Mouse (Mus musculus) stomach, embryonic 14.5 days (tissue): ENCODE measurements around the gene Slc46a1. TPM values are rescaled to one million over a fixed set of nuclear protein-coding genes. Genes with fewer than 3 reads are reported as not detected.

Experiments used
- ATAC-seq: fragments of 200-750 bp; cut with Nextera tagmentation; 2 replicates; pipeline ENCODE4 v1.8.0; 2017; ENCODE audit warnings: low read depth, moderate TSS enrichment; ENCODE audit not compliant: insufficient number of reproducible peaks, insufficient read depth, low FRiP score
- H3K27ac ChIP-seq: fragments of 300-500 bp; sonication (generic); 2 replicates; pipeline ENCODE4 v1.5.1; 2014; ENCODE audit warnings: mild to moderate bottlenecking, low read length, moderate library complexity, mixed read lengths
- H3K27me3 ChIP-seq: fragments of 300-500 bp; sonication (generic); 2 replicates; pipeline ENCODE4 v1.6.1; 2014; ENCODE audit warnings: low read length, control low read depth, mixed read lengths; ENCODE audit not compliant: control insufficient read depth, insufficient read depth
- H3K36me3 ChIP-seq: fragments of 300-500 bp; sonication (generic); 2 replicates; pipeline ENCODE4 v1.6.1; 2014; ENCODE audit warnings: mild to moderate bottlenecking, control low read depth, low read length, moderate library complexity, mixed read lengths; ENCODE audit not compliant: control insufficient read depth, insufficient read depth
- H3K4me1 ChIP-seq: fragments of 300-500 bp; sonication (generic); 2 replicates; pipeline ENCODE4 v1.6.1; 2014; ENCODE audit warnings: low read length, control low read depth, mixed read lengths; ENCODE audit not compliant: control insufficient read depth, insufficient read depth
- H3K4me2 ChIP-seq: fragments of 300-500 bp; sonication (generic); replicated peaks from 2 replicates; pipeline ENCODE4 v1.6.1; 2014; ENCODE audit warnings: low read depth, low read length, control low read depth
- H3K4me3 ChIP-seq: fragments of 300-500 bp; sonication (generic); 2 replicates; pipeline ENCODE4 v1.5.1; 2014; ENCODE audit warnings: low read depth, low read length, control low read depth
- H3K9ac ChIP-seq: fragments of 300-500 bp; sonication (generic); replicated peaks from 2 replicates; pipeline ENCODE4 v1.6.1; 2014; ENCODE audit warnings: low read depth, mild to moderate bottlenecking, control low read depth, low read length, moderate library complexity, mixed read lengths
- H3K9me3 ChIP-seq: fragments of 300-500 bp; sonication (generic); 2 replicates; pipeline ENCODE4 v1.6.1; 2016; ENCODE audit warnings: low read depth, low read length, control low read depth; ENCODE audit not compliant: control insufficient read depth
- WGBS: fragments of 180-500 bp; shearing (Covaris S2); extraction: QIAGEN DNeasy Blood & Tissue Kit; methylation state at CpG from one replicate; pipeline ENCODE4 v1.1.7; 2014; 5-methylcytosine and 5-hydroxymethylcytosine counted together
- polyA plus RNA-seq: library from polyadenylated mRNA; unstranded; fragments of >200 nt; fragmentation: Nextera tagmentation; extraction: Ambion mirVana; gene quantifications from 2 replicates; pipeline ENCODE4 v1.2.1, GENCODE M21; 2014

Slc46a1 gene
- polyA plus RNA-seq, 1 experiment from 2014 or later: 14.3 TPM

DNA sequence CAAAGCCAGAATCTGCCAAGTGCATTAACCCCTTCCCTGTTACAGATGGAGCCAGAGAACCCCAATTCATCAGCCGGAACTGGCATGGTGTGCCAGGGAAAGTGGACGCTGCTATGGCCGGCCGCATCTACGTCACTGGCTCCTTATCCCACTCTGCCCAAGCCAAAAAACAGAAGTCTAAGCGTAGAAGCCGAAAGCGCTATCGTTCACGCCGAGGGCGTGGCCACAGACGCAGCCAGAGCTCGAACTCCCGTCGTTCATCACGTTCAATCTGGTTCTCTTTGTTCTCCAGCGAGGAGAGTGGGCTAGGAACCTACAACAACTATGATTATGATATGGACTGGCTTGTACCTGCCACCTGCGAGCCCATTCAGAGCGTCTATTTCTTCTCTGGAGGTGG lies 36.0 kb downstream of the Slc46a1 start:
- Histone ChIP-seq H3K27me3 (peaks cover 6% of the 10 kb centered on the region), H3K4me3 (no peak overlapping the region), H3K9me3 (no peaks in the 10 kb centered on the region), H3K36me3 (no peaks in the 10 kb centered on the region), H3K4me2 (no peak overlapping the region), H3K27ac (no peak overlapping the region), H3K9ac (no peak overlapping the region), H3K4me1 (no peaks in the 10 kb centered on the region)
- no peak for ATAC-seq
- WGBS: 76% methylated on average over 20 of the region's 20 CpGs

DNA sequence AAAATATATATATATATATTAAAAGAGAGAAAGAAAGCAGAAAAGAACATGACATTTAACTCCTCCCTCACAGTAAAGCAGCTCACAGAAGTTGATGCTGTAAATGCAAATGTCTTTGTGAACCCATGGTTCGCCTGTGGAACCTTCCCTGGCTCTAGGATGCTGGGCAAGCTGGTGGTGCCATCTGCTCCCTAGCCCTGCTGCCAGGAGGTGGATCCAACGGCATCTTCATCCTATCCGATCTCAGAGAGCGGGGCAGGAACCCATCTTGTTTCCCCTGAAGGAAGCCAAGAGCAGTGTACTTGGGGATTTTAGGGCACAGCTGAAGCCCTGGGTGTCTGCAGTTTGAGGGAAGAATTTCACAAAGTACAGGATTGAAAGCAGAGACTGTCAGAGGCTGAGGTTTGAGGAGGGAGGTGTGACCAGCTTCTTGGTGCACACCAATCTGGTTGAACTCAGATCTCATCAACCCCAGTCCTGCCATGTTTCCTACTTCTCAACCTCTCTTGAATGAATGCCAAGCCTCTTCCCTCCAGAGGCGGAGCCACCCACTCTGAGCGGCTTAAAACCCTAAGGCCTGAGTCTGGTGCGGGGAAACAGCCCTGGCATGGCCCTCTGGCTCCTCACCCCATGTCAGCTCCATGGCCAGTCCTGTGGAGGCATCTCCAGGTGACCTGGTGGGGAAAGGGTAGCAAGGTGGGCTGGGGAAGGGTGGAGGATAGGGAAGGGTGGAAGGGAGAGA lies 37.6 kb downstream of the Slc46a1 start, which contains the start of gene Sebox:
Gene Sebox, plus strand, starts transcription at position 539 of the 742 bp plus-strand sequence.
- Histone ChIP-seq H3K4me2 (no peak within 1 kb of the TSS), H3K27me3 (peaks cover 6% of the 10 kb centered on the region), H3K9me3 (no peaks in the 10 kb centered on the region), H3K27ac (no peak within 1 kb of the TSS), H3K9ac (no peak within 1 kb of the TSS), H3K4me1 (no peaks in the 10 kb centered on the region), H3K4me3 (no peak within 1 kb of the TSS), H3K36me3 (peaks cover 11% of the 10 kb centered on the region)
- 68% methylated on average over 7 of the region's 7 CpGs for WGBS
- no peak for ATAC-seq

DNA sequence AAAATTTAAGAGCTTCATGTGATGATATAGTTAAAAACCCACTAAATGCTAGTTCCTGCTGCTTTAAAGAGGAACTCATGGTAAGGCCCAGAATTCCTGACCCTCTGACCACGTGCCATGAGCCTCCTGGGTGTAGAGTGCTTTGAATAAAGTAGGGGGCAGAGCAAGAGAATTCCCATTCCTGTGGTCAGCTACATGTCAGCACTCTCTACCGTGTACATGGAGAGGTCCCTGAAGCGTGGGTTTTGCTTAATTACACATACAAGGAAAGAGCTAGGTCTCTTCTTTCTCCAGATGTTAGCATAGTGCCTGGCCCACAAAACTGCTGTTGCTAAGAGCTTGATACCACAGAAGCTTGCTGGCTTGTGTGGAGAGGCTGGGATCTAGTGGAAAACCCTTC lies 39.9 kb downstream of the Slc46a1 start:
- H3K27me3 ChIP-seq: no peaks in the 10 kb centered on the region
- H3K9me3 ChIP-seq: no peaks in the 10 kb centered on the region
- H3K36me3 ChIP-seq: peaks cover 16% of the 10 kb centered on the region
- ATAC-seq: no peak
- no peak overlapping the region for H3K4me3 ChIP-seq
- 71% methylated on average over 3 of the region's 3 CpGs for WGBS
- H3K4me2 ChIP-seq: no peak overlapping the region
- H3K27ac ChIP-seq: no peak overlapping the region
- H3K9ac ChIP-seq: no peak overlapping the region
- no peaks in the 10 kb centered on the region for H3K4me1 ChIP-seq

DNA sequence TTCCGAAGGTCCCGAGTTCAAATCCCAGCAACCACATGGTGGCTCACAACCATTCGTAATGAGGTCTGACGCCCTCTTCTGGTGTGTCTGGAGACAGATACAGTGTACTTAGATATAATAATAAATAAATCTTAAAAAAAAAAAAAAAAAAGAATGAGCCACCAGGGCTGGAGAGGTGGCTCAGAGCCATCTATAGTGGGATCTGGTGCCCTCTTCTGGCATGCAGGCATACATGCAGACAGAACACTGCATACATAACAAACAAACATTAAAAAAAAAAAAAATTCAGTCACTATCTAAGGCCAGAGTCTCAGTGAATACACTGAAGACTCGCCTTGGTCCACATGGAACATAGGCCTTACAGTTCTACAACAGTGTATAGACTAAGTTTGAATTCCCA lies 43.7 kb downstream of the Slc46a1 start:
- ATAC-seq: no peak
- Histone ChIP-seq H3K27ac (no peak overlapping the region), H3K9ac (no peak overlapping the region), H3K9me3 (no peaks in the 10 kb centered on the region), H3K4me1 (peaks cover 11% of the 10 kb centered on the region; the same call in 1 of the 2 replicates), H3K36me3 (peaks cover 16% of the 10 kb centered on the region), H3K4me3 (no peak overlapping the region), H3K4me2 (no peak overlapping the region), H3K27me3 (no peaks in the 10 kb centered on the region)
- 77% methylated on average over 5 of the region's 5 CpGs for WGBS

DNA sequence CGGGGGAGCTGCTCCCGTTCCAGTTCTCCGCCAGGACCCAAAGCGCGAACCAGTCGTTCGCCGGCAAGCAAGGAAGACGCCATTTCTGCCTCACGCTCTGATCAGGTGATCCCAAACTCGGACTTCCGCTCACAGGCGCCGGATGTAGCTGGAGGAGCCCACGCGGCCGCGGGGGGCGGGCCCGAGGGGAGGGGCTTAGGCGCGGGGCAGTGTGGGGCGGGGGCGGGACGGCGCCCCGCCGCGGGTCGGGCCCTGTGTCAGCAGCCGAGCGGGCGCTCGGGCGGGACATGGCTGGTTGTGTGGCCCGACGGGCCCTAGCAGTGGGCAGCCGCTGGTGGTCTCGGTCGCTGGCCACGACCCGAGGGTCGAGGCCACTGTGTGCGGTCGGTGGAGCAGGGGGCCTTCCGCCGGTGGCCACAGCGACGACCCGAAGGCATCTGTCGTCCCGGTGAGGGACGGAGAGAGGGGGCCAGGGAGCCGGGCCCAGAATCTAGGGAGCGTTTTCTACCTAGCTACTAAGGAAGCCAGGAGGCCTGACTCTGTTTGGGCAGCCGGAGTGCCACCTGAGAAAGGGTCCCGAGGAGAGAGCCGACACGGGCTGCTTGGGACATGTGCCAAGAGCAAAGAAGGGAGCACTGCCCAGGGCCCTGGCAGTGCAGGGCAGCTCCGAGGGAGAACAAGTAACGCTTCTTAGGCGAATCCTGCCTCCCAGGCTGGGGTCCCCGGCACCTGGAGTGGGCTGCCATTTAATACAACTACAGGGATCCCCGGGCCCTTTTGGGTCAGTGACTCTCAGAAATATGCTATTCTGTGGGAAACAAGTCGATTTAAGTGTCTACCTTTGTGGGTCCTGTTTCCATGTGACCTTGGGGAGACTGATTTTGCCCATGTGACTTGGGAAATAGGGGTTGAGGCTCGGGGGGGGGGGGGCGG lies 46.8 kb downstream of the Slc46a1 start, which contains the start of the genes Tmem199 and Poldip2:
Gene Tmem199, minus strand, starts transcription at position 148 of the 933 bp plus-strand sequence.
Gene Poldip2, plus strand, starts transcription at position 169 of the 933 bp plus-strand sequence.
- under 1% methylated on average over 61 of the region's 67 CpGs for WGBS
- peaks cover 29% of the 10 kb centered on the region for H3K36me3 ChIP-seq

DNA sequence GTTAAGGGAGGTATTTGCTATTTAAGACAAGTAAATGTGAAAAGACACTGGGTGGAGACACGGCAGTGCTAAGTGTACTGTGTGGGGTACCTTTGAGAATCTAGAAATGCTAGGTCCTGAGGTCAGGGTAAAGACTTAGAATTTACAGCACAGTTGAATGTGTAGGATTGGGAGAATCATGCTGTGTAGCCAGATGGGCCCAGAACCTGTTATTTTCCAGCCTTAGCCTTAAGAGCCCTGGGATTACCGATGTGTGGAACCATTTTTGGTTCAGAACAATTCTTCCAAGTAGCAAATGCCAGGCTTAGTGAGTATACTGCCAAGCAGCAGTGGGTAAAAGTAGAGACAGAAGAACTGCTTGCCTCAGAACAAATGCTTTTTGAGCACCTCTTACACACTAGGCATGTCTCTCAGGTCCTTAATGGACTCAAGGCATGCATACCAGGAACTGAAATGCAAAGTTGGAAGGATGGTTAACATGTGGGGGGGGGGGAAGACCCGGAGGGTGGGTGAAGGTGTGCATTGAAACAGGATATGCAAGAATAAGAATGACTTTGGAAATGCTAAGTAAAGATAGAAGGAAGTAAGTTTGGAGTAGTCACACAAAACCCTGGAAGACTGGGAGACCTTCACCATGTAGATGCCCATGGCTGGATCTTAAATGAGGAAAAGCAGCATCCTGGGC lies 47.8 kb downstream of the Slc46a1 start:
- no peaks in the 10 kb centered on the region for H3K9me3 ChIP-seq
- H3K4me3 ChIP-seq: peak overlapping the region; percentile 94
- WGBS: 74% methylated on average over 3 of the region's 3 CpGs
- no peak for ATAC-seq
- H3K27me3 ChIP-seq: no peaks in the 10 kb centered on the region
- H3K4me2 ChIP-seq: peak overlapping the region; percentile 91
- peaks cover 29% of the 10 kb centered on the region for H3K36me3 ChIP-seq
- peak overlapping the region; percentile 95; the same call in 1 of the 2 replicates for H3K9ac ChIP-seq
- no peak overlapping the region for H3K27ac ChIP-seq
- peaks cover 11% of the 10 kb centered on the region; the same call in 1 of the 2 replicates for H3K4me1 ChIP-seq

More for the DNA sequence above, 46.8 kb downstream of the Slc46a1 start, which contains the start of the genes Tmem199 and Poldip2:
- peak; percentile 96 for ATAC-seq
- peak within 1 kb of the TSS; percentile 94 for H3K4me3 ChIP-seq
- peak within 1 kb of the TSS; percentile 91 for H3K4me2 ChIP-seq
- peak within 1 kb of the TSS; percentile 84; the same call in 1 of the 2 replicates for H3K27ac ChIP-seq
- H3K4me1 ChIP-seq: peaks cover 11% of the 10 kb centered on the region; the same call in 1 of the 2 replicates
- H3K9me3 ChIP-seq: no peaks in the 10 kb centered on the region
- peak within 1 kb of the TSS; percentile 95 for H3K9ac ChIP-seq
- H3K27me3 ChIP-seq: no peaks in the 10 kb centered on the region

DNA sequence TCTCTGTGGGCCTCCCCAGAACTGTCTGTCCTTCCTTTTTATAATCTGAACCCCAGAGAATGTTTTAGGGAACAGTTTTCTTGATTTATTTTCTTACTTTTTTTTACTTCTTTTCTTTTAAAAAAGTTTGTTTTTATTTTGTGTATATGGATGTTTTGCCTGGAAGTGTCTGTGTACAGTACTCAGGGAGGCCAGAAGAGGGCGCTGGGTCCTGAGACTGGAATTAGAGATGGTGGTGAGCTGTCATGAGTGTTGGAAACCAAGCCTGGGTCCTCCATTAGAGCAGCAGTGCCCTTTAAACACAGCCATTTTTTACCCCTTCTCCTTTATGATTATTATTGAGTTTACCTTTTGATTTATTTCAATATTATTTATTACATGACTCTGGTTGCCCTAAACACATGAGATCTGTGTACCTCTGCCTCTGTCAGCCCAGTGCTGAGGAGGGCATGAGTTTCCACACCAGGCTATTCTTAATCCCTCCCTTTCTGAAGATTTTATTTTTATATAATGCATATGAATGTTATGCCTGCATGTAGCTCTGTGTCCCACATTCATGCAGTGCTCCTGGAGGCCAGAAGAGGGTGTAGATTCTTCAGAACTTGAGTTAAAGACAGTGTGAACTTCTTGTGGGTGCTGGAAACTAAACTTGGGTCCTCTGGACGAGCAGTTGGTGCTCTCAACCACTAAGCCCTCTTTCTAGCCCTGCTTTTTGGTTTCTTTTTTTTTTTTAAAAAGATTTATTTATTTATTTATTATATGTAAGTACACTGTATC lies 50.2 kb downstream of the Slc46a1 start:
- Histone ChIP-seq H3K4me3 (no peak overlapping the region), H3K9ac (no peak overlapping the region), H3K9me3 (no peaks in the 10 kb centered on the region), H3K4me1 (peaks cover 11% of the 10 kb centered on the region; the same call in 1 of the 2 replicates), H3K27me3 (no peaks in the 10 kb centered on the region), H3K27ac (no peak overlapping the region), H3K36me3 (peaks cover 41% of the 10 kb centered on the region), H3K4me2 (no peak overlapping the region)
- 68% methylated on average over 2 of the region's 2 CpGs for WGBS
- ATAC-seq: no peak
